Mouse (Mus musculus) midbrain, embryonic 13.5 days (tissue): ENCODE measurements around the gene Tada1. TPM values are rescaled to one million over a fixed set of nuclear protein-coding genes. Genes with fewer than 3 reads are reported as not detected.
A peak's percentile ranks its signal among the peaks of the same experiment; 100 is the strongest.

Experiments used
- ATAC-seq: fragments of 200-750 bp; cut with Nextera tagmentation; 2 replicates; pipeline ENCODE4 v1.8.0; 2017; ENCODE audit warnings: mild to moderate bottlenecking, moderate TSS enrichment, moderate library complexity
- H3K27ac ChIP-seq: fragments of 300-500 bp; sonication (generic); 2 replicates; pipeline ENCODE4 v1.5.1; 2015; ENCODE audit warnings: inconsistent platforms, mild to moderate bottlenecking, moderate library complexity
- H3K27me3 ChIP-seq: fragments of 300-500 bp; sonication (generic); 2 replicates; pipeline ENCODE4 v1.6.1; 2015; ENCODE audit warnings: mild to moderate bottlenecking, inconsistent platforms
- H3K36me3 ChIP-seq: fragments of 300-500 bp; sonication (generic); 2 replicates; pipeline ENCODE4 v1.6.1; 2015; ENCODE audit warnings: mild to moderate bottlenecking, inconsistent platforms
- H3K4me1 ChIP-seq: fragments of 300-500 bp; sonication (generic); replicated peaks from 2 replicates; pipeline ENCODE4 v1.6.1; 2015; ENCODE audit warnings: inconsistent platforms
- H3K4me2 ChIP-seq: fragments of 300-500 bp; sonication (generic); replicated peaks from 2 replicates; pipeline ENCODE4 v1.6.1; 2015; ENCODE audit warnings: moderate library complexity, mild to moderate bottlenecking, inconsistent platforms
- H3K4me3 ChIP-seq: fragments of 300-500 bp; sonication (generic); replicated peaks from 2 replicates; pipeline ENCODE4 v1.5.1; 2015; ENCODE audit warnings: mild to moderate bottlenecking, inconsistent platforms
- H3K9ac ChIP-seq: fragments of 300-500 bp; sonication (generic); replicated peaks from 2 replicates; pipeline ENCODE4 v1.6.1; 2015; ENCODE audit warnings: mild to moderate bottlenecking, inconsistent platforms
- H3K9me3 ChIP-seq: fragments of 300-500 bp; sonication (generic); 2 replicates; pipeline ENCODE4 v1.6.1; 2016; ENCODE audit warnings: mild to moderate bottlenecking, inconsistent platforms
- WGBS: fragments of 180-500 bp; shearing (Covaris S2); methylation state at CpG from one replicate; pipeline ENCODE4 v1.1.7; 2015; 5-methylcytosine and 5-hydroxymethylcytosine counted together
- polyA plus RNA-seq: library from polyadenylated mRNA; unstranded; fragments of >200 nt; fragmentation: Nextera tagmentation; extraction: Ambion mirVana; gene quantifications from 2 replicates; pipeline ENCODE4 v1.2.1, GENCODE M21; 2015

Tada1 gene
- polyA plus RNA-seq, 1 experiment from 2014 or later: 79.8 TPM

- H3K9me3 ChIP-seq: no peaks in the 10 kb centered on the region
- ATAC-seq: no peak
- H3K9ac ChIP-seq: no peak overlapping the region
- no peak overlapping the region for H3K4me3 ChIP-seq
- H3K27ac ChIP-seq: no peak overlapping the region
- no peaks in the 10 kb centered on the region for H3K4me1 ChIP-seq
- H3K27me3 ChIP-seq: no peaks in the 10 kb centered on the region
- no peak overlapping the region for H3K4me2 ChIP-seq
- H3K36me3 ChIP-seq: peaks cover 96% of the 10 kb centered on the region
- 95% methylated on average over 16 of the region's 16 CpGs for WGBS
These were observed 10.7 kb downstream of the Tada1 start for GRCm38 (mm10) chr1:166389406-166390125.

DNA sequence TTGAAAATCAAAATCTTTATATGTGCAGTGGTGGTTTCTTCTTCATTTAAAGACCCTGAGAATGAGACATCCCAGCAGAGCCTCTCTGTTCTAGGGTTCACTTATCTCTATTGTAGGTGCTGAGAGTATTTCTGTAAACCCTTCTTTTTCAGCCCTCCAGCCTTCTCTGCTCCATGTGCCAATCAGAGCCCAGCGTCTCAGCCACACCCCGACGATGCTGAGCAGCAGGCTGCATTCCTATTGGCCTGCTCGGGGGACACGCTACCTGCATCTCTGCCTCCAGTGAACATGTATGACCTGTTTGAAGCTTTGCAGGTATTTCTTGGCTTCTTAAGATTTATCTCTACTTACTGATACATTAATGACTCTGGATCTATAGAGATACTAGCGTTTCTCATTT, 12.8 kb downstream of the Tada1 start:
- ATAC-seq: no peak
- no peaks in the 10 kb centered on the region for H3K9me3 ChIP-seq
- H3K36me3 ChIP-seq: peaks cover 98% of the 10 kb centered on the region
- no peak overlapping the region for H3K27ac ChIP-seq
- no peaks in the 10 kb centered on the region for H3K4me1 ChIP-seq
- H3K9ac ChIP-seq: no peak overlapping the region
- H3K4me2 ChIP-seq: no peak overlapping the region
- H3K4me3 ChIP-seq: no peak overlapping the region
- H3K27me3 ChIP-seq: no peaks in the 10 kb centered on the region
- 94% methylated on average over 6 of the region's 6 CpGs for WGBS

DNA sequence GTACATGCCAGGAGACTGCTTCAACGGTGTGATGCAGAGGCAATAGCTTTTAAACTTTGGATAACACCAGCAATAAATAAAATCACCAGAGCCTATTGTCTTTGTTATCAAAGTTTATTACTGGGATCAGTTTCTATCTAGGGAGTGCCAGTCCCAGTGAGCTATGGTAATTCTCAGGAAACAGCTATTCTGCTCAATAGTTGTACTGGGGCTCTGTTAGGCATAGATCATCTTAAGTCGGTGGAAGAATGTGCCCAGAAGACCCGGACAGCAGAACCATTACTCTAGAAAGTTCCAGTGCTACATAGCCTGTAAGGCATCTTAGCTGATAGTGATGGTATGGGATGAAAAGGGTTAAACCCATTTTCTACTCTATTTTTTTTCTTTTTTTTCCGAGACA, 15.9 kb downstream of the Tada1 start:
- 85% methylated on average over 4 of the region's 4 CpGs for WGBS
- H3K27ac ChIP-seq: no peak overlapping the region
- H3K4me2 ChIP-seq: no peak overlapping the region
- H3K4me3 ChIP-seq: no peak overlapping the region
- H3K9me3 ChIP-seq: no peaks in the 10 kb centered on the region
- H3K4me1 ChIP-seq: no peaks in the 10 kb centered on the region
- peaks cover 98% of the 10 kb centered on the region for H3K36me3 ChIP-seq
- no peak overlapping the region for H3K9ac ChIP-seq
- no peak for ATAC-seq
- no peaks in the 10 kb centered on the region for H3K27me3 ChIP-seq

GRCm38 (mm10) chr1:166395661-166396060, 16.8 kb downstream of the Tada1 start:
- H3K9ac ChIP-seq: no peak overlapping the region
- no peak overlapping the region for H3K4me2 ChIP-seq
- no peak overlapping the region for H3K27ac ChIP-seq
- H3K27me3 ChIP-seq: no peaks in the 10 kb centered on the region
- no peaks in the 10 kb centered on the region for H3K9me3 ChIP-seq
- no peak overlapping the region for H3K4me3 ChIP-seq
- H3K4me1 ChIP-seq: no peaks in the 10 kb centered on the region
- 88% methylated on average over 5 of the region's 5 CpGs for WGBS
- no peak for ATAC-seq
- H3K36me3 ChIP-seq: peaks cover 98% of the 10 kb centered on the region

DNA sequence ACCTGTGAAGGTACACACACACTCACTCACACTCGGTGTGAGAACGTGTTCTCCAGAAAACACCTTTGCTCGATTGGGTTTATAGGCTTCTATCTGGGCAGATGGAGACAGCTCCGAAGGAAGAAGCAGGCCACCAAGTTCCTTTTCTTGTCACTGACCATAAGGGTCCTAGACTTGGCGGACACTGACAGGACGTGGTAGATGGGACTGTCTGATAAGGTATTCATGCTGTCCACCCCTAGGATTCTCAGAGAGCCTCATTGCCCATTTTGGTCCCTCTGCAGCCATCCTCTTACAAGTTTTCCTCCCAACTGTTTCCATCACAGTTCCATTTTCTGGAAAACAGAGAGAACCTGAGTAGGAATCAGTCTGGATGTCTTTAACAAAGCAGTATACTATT, 17.5 kb downstream of the Tada1 start:
- Histone ChIP-seq H3K9ac (no peak overlapping the region), H3K9me3 (no peaks in the 10 kb centered on the region), H3K27ac (no peak overlapping the region), H3K27me3 (no peaks in the 10 kb centered on the region), H3K4me3 (no peak overlapping the region), H3K4me1 (peaks cover under 1% of the 10 kb centered on the region; the same call in 1 of the 2 replicates), H3K36me3 (peaks cover 98% of the 10 kb centered on the region), H3K4me2 (no peak overlapping the region)
- no peak for ATAC-seq
- 92% methylated on average over 6 of the region's 6 CpGs for WGBS

- no peak overlapping the region for H3K4me3 ChIP-seq
- H3K9ac ChIP-seq: no peak overlapping the region
- no peak overlapping the region for H3K4me2 ChIP-seq
- H3K27ac ChIP-seq: no peak overlapping the region
- no peaks in the 10 kb centered on the region for H3K27me3 ChIP-seq
- peaks cover 6% of the 10 kb centered on the region for H3K4me1 ChIP-seq
- peaks cover 95% of the 10 kb centered on the region for H3K36me3 ChIP-seq
- H3K9me3 ChIP-seq: no peaks in the 10 kb centered on the region
- ATAC-seq: no peak
These were observed 22.6 kb downstream of the Tada1 start for GRCm38 (mm10) chr1:166401455-166401854.

DNA sequence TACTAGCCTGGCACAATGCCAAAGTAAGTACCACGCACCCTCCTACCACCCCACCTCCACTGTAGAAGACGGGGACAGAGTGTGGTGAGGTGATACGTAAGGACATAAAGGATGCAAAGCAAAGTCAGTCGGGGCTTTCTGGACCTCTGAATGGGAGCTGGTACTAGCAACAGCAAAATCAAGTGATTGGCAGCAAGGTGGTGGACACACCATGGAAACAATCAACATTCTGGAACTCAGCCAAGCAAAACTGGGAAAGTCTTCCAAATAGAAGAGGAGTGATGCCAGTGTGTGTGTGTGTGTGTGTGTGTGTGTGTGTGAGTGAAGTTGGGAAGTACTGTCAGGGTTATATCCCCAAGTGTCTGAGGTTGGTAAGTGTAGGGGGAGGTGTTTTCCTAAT, 23.1 kb downstream of the Tada1 start:
- Histone ChIP-seq H3K4me1 (peaks cover 8% of the 10 kb centered on the region), H3K27ac (no peak overlapping the region), H3K4me2 (no peak overlapping the region), H3K36me3 (peaks cover 95% of the 10 kb centered on the region), H3K9me3 (no peaks in the 10 kb centered on the region), H3K9ac (no peak overlapping the region), H3K4me3 (no peak overlapping the region), H3K27me3 (no peaks in the 10 kb centered on the region)
- 79% methylated on average over 4 of the region's 4 CpGs for WGBS
- peak; percentile 25 for ATAC-seq

GRCm38 (mm10) chr1:166403846-166404245, 24.9 kb downstream of the Tada1 start:
- no peak for ATAC-seq
- Histone ChIP-seq H3K9ac (no peak overlapping the region), H3K4me1 (peaks cover 25% of the 10 kb centered on the region), H3K27me3 (no peaks in the 10 kb centered on the region), H3K9me3 (no peaks in the 10 kb centered on the region), H3K36me3 (peaks cover 87% of the 10 kb centered on the region), H3K27ac (no peak overlapping the region), H3K4me3 (no peak overlapping the region), H3K4me2 (no peak overlapping the region)
- WGBS: 100% methylated on average over 3 of the region's 3 CpGs

GRCm38 (mm10) chr1:166409177-166409700, 30.3 kb downstream of the Tada1 start:
- Histone ChIP-seq H3K9ac (peak overlapping the region; percentile 91), H3K27ac (peak overlapping the region; percentile 83), H3K4me1 (peaks cover 24% of the 10 kb centered on the region), H3K4me2 (peak overlapping the region; percentile 92), H3K9me3 (peaks cover 10% of the 10 kb centered on the region), H3K36me3 (peaks cover 36% of the 10 kb centered on the region), H3K27me3 (no peaks in the 10 kb centered on the region), H3K4me3 (peak overlapping the region; percentile 75)
- peak; percentile 86 for ATAC-seq
- 3% methylated on average over 21 of the region's 45 CpGs for WGBS

GRCm38 (mm10) chr1:166409701-166410220, 30.9 kb downstream of the Tada1 start, which contains the start of gene Pogk:
Pogk (minus strand) TSS chr1:166409863.
- 9% methylated on average over 34 of the region's 49 CpGs for whole genome bisulfite sequencing
- Histone ChIP-seq H3K36me3 (peaks cover 31% of the 10 kb centered on the region), H3K4me3 (peak within 1 kb of the TSS; percentile 75), H3K27ac (peak within 1 kb of the TSS; percentile 83), H3K9me3 (peaks cover 10% of the 10 kb centered on the region), H3K4me1 (peaks cover 24% of the 10 kb centered on the region), H3K9ac (peak within 1 kb of the TSS; percentile 91), H3K4me2 (peak within 1 kb of the TSS; percentile 92), H3K27me3 (no peaks in the 10 kb centered on the region)
- peak; percentile 93 for ATAC-seq

DNA sequence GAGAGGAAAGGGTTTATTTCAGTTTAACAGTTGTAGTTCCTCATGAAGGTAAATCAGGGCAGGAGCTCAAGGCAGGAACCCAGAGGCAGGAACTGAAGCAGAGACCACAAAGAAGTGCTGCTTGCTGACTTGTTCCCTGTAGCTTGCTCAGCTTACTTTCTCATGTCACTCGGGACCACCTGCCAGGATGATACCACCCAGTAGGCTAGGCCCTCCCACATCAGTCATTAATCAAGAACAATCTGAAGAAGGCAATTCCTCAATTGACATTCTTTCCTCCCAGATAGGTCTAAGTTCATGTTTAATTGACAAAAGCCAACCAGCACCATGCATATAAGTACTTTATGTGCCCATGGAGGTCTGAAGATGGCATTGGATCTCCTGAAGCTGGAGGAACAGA, 32.6 kb downstream of the Tada1 start:
- 94% methylated on average over 1 of the region's 1 CpGs for WGBS
- Histone ChIP-seq H3K27me3 (no peaks in the 10 kb centered on the region), H3K4me3 (no peak overlapping the region), H3K9ac (no peak overlapping the region), H3K9me3 (peaks cover 10% of the 10 kb centered on the region), H3K36me3 (peaks cover 15% of the 10 kb centered on the region), H3K27ac (no peak overlapping the region), H3K4me2 (no peak overlapping the region), H3K4me1 (peaks cover 21% of the 10 kb centered on the region)
- no peak for ATAC-seq

DNA sequence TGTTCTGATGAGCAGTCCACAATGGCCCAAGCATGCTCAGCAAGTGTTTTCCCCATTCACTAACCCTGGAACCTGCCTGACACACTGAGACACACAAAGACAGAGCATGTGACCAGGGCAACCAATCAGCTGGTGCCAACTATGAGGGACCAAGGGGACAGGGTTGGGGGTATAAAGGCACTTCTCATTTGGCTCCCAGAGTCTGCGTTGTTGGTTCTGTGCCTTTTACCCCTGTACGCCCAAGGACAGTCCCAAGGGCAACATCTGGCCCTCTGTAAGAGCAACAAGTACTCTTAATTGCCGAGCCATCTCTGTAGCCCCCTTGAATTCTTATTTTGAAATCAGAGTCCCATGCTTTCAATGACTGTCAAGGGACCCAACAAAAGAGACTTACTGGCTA, 33.4 kb downstream of the Tada1 start:
- no peak for ATAC-seq
- 88% methylated on average over 3 of the region's 3 CpGs for WGBS
- peaks cover 8% of the 10 kb centered on the region for H3K36me3 ChIP-seq

More for the DNA sequence above, 33.4 kb downstream of the Tada1 start:
- peaks cover 16% of the 10 kb centered on the region for H3K4me1 ChIP-seq
- H3K9me3 ChIP-seq: peaks cover 10% of the 10 kb centered on the region
- no peak overlapping the region for H3K4me2 ChIP-seq
- H3K9ac ChIP-seq: no peak overlapping the region
- no peak overlapping the region for H3K4me3 ChIP-seq
- no peaks in the 10 kb centered on the region for H3K27me3 ChIP-seq
- H3K27ac ChIP-seq: no peak overlapping the region
